Mouse (Mus musculus): ENCODE measurements at regions not wholly inside any gene's neighbourhood (a gene's known extent, or its start where the extent isn't known, plus 50 kb on each side); places are given as distances from the start of the nearest gene placed in this dataset.
A peak's percentile ranks its signal among the peaks of the same experiment; 100 is the strongest.

DNA sequence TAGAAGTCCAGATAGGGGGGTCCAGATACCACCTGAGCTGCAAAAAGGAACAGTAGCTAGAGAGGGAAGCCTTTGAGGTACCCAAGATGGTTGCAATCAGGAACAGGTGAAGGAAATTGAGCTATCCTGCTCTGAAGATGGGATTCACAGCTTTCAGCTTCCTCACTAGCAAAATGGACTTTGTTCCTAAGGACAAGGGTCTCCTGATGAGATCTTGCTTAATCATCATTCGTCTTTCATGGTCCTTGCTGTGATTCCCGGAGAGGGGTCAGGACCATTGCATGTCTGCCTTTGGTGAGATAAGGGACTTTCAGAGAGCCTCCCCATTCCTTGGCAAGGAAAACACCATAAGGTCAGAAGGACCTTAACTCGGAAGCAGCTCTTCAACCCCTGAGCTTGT lies 549.4 kb upstream of the Mgmt start:
- DNase-seq (ENCODE audit: low spot score in 2 of 2) = no peak

DNA sequence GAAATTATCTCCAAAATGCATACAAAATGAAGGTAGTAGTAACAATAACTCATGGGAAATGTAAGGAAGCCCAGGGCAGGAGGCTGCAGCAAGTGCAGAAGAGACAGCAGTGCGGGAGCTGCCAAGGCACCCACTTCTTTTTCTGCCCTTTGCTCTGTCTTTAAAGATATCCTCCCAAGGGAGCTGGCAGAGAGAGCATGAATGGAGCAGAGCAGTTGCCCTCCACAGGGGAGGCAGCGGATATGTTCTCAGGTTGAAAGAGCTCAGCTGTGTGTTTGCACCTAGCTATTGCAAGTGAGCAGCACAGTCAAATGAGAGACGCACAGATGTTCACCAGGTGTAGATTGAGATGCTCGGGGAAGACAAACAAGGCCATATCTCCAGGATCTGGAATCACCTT lies 547.9 kb upstream of the Mgmt start:
- DNase-seq (ENCODE audit: low spot score in 2 of 2) = no peak

DNA sequence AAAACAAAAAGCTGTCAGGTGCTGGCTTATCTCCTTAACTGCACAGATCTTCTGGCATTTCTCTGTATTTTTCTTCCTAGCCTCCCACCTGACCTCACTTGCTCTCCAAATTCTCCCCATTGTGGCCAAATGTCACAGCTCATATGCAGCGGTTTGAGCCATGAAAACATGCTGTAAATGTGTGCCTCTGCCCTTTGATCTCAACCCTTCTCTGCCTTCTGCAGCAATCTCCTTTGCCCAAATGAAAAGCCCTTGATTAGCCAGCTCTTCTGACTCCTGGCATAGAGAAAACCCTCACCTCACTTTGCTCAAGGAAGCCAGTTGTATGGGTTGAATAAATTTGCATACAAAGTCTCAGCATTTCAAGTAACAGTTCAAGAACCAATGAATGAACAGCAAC lies 546.1 kb upstream of the Mgmt start:
- no peak for DNase-seq (ENCODE audit: low spot score in 2 of 2)

DNA sequence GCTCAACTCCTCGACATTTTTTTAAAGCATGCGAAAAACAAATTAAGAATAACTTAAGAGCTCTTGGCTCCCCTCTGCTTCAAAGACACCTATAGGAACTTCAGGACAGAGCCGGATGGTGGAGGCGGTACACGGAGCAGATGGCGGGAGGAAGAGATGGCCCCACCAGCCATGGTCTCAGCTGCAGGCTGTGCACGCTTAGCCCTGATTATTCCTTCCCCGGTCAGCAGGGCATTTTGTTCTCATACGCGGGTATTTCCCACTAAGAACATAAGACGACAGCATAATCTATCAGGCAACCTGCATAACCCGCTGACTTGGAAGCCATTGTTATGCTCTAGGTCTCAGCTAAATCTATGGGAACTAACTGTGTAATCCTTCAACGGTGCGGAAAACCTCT lies 544.8 kb upstream of the Mgmt start:
- DNase-seq (ENCODE audit: low spot score in 2 of 2) = no peak

DNA sequence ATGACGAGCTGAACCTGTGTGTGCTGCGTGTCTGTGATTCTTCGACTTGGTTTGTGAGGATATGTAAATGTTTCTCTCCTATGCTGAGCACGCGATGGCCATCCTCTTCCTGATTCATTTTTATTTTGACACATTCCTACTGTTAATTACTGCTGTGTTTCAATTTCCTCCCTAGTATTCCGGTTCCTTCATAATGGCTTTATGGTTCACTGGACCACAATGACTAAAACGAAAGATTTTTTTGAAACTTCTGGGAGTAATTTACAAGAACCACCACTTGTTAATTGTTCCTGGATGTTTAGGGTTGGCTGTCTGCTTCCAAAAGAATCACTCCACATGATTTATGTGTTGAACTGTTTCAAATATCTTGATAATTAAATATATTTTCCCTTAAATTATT lies 537.4 kb upstream of the Mgmt start:
- no peak for DNase-seq (ENCODE audit: low spot score in 2 of 2)

DNA sequence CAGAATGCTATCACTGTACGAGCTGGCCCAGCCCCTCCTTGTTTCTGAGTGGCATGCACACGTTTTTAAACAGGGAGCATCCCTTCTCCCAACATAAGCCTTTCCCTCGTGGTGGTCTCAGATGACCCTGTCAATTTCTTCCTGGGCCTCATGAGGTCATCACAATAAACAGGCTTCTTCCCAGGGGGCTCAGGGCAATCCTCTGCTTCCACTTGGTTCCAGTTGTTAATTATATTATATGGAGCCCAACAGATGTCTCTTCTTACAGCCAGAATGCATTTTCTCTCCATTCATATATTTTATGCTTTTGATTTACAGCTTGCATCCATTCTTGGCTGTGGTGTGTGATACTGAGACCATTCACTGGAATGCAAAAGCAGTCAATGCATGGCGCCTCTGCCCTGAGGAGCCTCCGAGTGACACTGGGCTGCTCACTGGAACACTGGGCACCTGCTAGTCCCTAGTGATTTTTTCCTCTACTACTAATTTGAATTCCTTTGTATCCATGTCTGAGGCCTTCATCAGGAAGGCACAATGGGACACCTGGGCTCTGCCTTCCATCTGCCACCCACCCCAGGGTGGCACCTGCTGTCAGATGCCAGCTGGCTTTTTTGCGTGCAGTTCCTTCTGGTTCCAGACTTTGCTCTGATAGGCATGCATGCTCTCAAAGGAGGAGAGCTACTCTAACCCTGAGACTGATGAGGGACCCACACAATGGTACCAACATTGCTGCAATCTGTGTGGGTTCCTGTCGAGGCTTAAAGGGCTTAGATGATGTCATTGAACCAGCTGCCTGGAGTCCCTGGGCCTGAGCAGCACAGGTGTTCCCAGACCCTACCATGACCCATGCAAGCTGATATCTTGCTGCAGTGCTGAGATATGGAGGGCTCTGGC lies 528.8 kb upstream of the Mgmt start:
- DNase-seq (ENCODE audit: low spot score in 2 of 2) = no peak

DNA sequence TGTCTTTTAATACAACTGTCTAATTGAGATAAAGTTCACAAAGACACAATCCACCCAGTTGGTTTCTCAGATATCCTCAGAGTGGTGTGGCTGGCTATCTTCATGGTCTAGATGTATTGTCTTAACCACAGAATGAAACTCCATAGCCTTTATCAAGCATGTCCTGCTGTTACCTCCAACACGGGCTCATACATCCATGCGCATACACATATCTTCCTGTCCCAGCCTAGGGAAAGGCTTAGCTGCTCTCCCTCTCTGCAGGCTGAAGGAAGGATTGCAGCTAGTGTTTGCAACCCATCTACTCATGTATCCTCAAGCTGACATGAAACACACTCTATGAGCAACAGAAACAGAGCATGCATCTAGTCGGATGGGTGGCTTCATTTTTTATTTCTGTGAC lies 517.2 kb upstream of the Mgmt start:
- no peak for DNase-seq (ENCODE audit: low spot score in 2 of 2)

DNA sequence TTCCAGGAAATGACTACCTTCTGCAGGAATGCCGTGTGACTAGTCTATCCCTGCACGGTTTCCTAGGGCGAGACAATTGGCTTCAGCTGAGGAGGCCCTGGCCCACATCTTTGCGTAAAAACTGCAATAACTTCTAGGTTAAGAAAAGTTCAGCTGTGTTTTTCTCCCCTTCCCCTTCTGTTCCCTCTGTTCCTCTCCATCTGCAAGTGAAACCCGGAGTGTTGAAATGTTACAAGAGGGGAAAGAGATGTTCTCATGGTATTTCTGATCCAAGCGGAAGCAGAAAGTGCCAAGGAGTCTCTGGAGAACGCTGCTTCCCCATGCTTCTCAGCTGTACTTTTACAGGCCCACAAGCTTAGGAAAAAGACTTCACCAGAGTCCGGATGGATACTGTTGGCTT lies 516.7 kb upstream of the Mgmt start:
- no peak for DNase-seq (ENCODE audit: low spot score in 2 of 2)

DNA sequence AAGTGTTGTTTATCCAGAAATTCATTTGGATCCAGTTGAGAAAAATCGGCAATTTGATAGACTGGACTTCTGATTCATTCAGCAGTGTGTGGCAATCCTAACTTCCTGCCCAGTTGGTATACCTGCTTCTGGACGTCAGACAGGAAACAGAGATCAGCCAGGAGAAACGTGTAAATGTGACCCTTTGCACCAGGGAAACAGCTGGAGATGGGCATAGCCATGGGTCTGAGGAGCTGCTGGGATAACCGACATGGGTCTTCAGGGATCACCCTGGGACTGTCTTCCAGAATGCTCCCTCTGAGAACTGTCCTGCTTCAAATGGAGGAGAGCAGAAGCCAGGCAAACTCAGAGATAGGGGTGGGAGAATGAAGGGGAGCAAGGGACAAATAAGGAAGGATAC lies 516.1 kb upstream of the Mgmt start:
- no peak for DNase-seq (ENCODE audit: low spot score in 2 of 2)

DNA sequence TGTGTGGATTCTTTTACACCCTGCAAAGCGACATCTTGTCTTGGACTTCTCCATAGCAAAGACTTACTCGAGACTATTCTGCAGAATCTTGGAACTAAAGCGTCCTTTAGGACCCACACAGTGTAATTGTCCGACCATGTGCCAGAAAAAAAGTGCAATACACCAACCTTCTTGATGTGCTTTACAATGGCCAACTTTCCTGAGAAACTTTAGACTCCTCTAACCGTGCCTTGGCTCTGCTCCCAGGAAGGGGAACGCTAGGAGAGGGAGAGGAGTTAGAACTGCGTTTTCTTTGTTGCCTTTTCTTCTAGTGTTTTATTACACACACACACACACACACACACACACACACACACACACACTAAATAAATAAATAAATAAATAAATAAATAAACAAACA lies 515.1 kb upstream of the Mgmt start:
- DNase-seq (ENCODE audit: low spot score in 2 of 2) = no peak

DNA sequence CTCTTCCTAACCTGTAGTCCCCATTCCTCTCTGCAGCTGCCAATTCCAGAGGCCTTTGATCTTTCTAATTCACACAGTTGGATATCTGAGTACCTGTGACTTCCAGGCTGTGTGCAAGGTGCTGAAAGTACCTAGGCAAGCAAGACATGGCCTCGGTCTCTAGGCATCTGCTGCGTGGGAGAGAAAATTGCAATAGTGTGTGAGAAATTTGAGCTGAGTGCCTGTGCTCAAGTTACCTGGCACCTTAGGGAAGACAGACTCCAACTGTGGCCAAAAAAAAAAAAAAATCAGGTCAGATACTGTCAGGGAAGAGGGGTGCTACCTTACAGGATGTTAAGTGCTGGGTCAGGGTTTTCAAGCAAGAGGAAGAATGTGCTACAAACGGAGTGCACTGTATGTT lies 514.7 kb upstream of the Mgmt start:
- DNase-seq (ENCODE audit: low spot score in 2 of 2) = no peak

DNA sequence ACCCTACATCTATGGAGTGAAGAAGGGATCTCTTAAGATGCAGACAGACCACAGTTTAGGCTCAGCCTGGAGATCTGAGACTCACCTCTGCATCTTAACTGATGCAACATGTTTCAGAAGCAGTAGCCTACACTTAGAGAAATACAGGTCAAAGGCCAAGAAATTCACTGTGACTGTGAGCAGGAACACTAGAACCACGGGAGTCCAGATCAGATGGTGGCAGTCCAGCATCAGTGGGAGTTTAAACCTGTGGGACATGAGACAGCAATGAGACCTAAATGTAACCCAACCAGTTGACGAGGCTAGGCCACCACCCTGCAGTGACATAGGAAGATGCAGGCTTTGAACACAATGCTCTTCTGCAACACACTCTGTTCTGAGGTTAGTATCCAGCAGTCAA lies 511.1 kb upstream of the Mgmt start:
- no peak for DNase-seq (ENCODE audit: low spot score in 2 of 2)

DNA sequence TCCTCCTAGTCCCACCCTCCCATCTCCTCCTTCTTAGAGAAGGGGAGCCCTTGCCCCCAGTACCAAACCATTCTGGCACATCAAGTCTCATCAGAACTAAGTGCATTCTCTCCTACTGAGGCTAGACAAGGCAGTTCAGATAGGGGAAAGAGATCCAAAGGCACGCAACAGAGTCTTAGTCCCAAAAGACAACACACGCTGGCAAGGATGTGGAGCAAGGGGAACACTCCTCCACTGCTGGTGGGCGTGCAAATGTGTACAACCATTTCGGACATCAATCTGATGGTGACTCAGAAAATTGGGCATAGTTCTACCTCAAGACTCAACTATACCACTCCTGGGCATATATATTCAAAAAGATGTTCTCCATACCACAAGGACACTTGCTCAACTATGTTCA lies 506.7 kb upstream of the Mgmt start:
- DNase-seq (ENCODE audit: low spot score in 2 of 2) = no peak

DNA sequence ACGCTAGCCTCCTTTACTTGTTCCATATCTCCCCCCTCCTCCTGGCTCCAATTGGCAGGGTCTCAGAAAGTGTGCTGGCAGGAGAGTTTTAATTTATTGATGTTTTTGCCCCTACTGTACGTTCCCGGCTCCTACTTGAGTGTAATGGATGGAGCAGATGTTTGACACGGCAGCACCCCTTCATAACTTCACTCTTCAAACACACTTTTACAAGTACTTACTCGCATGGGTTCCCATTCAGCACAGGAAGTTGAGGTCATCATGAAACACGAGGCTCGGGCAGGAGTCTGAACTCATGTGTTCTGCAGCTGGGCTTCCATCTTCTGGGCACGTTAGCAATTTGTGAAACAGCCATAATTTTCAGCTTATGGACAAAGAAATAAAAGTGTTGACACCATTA lies 504.3 kb upstream of the Mgmt start:
- no peak for DNase-seq (ENCODE audit: low spot score in 2 of 2)

DNA sequence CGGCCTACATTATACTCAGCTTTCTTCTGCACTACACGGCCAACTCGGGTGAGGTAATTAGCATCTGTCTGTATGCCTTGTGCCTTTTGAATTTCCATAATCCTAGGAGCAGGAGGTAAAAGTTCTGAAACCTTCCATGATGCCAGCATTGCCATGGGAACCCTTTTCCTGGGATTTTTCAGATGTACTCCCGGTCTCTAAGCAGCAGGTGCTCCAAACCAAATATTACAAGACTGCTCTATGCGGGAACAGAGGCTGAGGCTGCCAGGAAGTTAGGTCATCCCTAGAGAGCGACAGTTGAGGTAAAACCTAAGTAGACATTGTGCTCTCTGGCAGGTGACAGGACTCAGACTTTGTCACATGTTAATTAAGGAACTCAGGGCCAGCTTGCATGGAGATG lies 501.0 kb upstream of the Mgmt start:
- peak in 1 of 2 experiments; percentile 34 for DNase-seq (ENCODE audit: low spot score in 2 of 2)

DNA sequence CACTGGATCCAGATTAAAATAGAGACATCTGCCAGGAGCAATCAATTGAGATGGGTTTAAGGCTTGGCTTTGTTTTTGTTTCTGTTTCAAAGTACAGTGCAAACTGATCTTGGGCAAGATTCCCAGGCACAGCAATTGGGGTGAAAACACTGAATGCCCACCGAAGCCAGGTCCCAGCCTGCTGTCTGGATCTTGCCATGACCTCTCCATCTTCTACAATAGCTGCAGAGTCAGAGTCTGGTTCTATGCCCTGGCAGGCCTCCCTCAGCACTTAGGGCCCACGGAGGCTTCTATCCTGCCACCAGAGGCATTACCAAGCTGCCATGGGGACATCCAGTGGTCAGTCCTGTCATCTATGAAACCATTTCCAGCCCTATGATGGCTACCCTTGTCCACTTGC lies 498.6 kb upstream of the Mgmt start:
- DNase-seq (ENCODE audit: low spot score in 2 of 2) = peak in 1 of 2 experiments; percentile 33

DNA sequence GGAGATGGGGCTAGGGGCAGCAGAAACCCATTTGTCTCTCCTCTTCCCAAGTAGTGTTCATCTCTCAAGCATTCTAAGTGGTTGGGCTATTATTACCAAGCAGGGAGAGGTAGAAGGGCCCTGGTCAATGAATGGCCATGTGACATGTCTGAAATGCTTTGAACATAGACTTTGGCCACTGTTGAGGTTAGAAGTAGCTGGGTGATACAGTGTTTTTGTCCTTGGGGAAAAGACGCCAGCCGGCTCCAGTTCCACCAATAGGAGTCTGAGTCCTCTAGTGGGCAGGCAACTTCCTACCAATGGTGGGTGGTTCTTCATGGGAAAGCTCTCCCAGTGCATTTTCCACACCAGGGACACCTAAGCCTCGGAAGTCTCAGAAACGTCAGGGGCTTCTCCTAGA lies 497.3 kb upstream of the Mgmt start:
- DNase-seq (ENCODE audit: low spot score in 2 of 2) = no peak

DNA sequence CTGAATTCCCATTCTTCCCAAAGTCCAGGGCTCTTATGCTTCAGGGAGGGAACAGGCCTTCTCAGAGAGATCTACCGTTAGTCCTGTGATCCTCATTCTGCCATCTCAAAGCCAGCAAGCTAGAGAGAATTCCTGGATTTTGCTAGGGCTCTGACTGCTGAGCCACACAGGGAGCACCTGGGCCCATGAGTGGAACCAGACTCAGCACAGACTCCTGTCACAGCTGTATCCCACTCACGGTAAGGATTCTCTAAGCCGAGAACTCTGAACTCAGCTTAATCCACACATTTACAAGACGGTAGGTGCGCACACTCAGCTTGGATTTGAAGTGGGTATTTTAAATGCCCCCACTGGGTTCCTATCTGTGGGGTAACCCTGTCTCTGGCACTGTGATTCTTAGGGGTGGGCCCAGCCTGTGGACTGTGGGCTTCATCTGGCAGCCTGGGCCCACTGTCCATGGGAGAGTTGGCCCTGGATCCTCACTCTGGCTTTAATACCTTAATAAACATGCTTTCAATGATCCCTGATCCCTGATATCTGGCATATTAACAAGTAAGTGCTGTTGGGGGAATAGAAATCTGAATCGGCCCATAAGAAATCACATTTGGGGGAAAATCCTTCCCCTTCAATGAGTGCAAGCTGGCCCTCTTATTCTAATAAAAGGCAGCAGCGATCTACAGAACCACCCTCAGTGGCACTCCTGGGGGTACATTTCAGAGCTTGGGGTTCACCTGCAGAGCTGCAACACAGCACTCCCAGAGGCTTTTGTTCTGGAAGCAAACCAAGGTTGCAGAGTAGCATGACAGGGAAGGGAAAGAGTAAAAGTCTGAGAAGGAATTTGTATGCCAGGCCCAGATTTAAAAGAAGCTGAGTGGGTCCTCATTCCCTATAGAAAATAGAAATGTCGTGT lies 491.5 kb upstream of the Mgmt start:
- DNase-seq (ENCODE audit: low spot score in 2 of 2) = peak in 1 of 2 experiments; percentile 1

DNA sequence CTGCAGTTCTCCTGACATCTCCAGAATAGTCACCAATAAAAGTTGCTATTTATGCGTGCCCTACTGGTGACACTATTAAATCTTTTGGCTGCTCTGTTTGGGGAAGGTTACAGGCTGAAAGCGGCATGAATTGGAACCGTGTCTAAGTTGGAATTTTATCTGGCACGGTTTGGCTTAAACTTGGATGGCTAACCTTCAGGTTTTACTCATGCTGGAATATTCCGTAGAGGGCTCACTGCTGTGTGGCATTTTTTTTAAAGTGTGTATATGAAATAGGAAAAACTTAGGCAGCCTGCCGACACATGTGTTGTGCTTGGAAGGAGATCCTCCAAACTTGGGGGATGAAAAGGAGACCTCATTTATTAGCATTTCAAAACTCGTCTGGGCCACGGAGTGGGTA lies 489.0 kb upstream of the Mgmt start:
- no peak for DNase-seq (ENCODE audit: low spot score in 2 of 2)

DNA sequence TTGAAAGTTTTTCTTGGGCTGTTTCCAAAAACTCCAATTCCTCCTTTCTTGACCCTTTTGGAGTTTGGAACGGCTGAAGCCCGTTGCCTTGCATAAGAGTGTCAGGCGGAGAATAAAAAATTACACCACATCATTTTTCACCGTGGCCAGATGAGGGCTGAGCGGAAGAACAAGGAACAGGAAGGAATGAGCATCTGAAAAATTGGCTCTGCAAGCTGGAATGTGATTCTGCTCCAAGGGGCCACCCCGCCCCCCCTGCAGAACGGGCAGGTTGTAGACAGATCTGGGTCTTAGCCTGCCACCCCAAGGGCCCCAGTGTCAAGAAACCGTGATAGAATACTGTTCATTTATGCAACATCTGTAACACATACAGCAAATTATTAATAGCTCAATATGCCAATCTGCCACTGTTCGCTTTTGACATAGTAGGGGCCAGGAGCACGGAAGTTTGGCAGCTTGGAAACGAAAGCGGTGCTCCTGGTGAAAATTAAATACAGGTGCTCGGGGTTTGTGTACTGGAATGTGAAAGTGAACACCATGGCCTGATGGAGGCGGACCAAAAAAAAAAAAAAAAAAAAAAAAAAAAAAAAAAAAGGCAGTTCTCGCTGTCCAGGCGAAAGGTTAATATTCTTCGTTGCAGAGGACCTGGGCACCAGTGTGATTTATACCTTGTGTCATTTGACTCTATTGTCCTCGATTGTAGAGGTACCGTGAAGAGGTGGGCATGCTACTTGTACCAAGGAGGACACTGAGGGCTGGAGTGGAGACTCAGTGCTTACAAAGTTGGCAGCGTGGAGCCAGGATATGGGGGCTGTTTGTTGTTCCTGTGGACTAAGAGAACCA lies 487.9 kb upstream of the Mgmt start:
- no peak for DNase-seq (ENCODE audit: low spot score in 2 of 2)

DNA sequence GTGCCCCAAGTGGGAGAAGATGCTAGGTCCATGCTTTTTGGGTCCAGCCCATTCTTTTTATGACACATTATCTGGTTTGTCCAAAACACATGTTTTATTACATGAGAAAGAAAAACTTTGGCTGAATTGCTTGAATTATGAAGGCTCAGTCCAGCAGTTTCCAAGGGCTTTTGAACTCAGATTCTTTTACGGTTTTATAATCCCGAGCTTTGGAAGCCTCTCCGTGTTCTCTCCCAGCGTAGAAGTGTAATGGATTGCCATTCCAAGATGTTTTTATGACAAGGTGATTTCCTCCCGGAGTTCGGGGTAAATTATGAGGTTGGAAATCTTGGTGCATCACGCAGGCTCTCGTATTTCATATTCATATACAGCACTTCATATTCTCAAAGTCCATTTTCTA lies 479.6 kb upstream of the Mgmt start:
- DNase-seq (ENCODE audit: low spot score in 2 of 2) = no peak

DNA sequence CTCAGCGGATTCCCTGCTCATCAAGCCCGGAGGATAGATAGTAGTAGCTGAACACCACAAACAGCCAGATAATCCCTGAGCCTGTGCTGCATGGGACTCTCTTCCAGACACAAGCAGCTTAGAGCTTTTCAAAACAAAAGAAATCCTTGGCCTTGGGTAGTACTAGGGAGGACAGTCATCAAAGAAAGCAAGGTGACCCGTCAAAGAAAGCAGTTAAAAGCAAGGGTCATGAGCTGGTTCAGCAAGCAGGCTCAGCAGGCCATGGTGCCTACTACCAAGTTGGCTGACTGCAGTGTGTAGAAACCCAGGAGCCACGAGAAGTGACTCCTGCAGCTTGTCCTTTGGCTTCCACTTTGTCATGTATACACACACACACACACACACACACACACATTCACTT lies 477.1 kb upstream of the Mgmt start:
- no peak for DNase-seq (ENCODE audit: low spot score in 2 of 2)
